Mouse (Mus musculus) cerebellum, adult 8-10 months (tissue): ENCODE data around the gene Wnt6.
A peak's percentile ranks its signal among the peaks of the same experiment; 100 is the strongest.

Source experiments
- DNase-seq: peaks from one replicate; pipeline ENCODE4 v3.0.0; 2022

Wnt6 gene

GRCm38 (mm10) chr1:74771845-74771930 is at the start of gene Wnt6:
Gene Wnt6 (plus strand): TSS chr1:74771892.
- no peak for DNase-seq

- DNase-seq: no peak
Observed at GRCm38 (mm10) chr1:74723748-74724147, 47.9 kb upstream of the Wnt6 start.

GRCm38 (mm10) chr1:74726114-74726513 is 45.6 kb upstream of the Wnt6 start:
- DNase-seq: no peak

GRCm38 (mm10) chr1:74726674-74727073 is 45.0 kb upstream of the Wnt6 start:
- DNase-seq: no peak

GRCm38 (mm10) chr1:74728446-74728845 is 43.2 kb upstream of the Wnt6 start:
- DNase-seq: no peak

- DNase-seq: no peak
Observed at GRCm38 (mm10) chr1:74736977-74737376, 34.7 kb upstream of the Wnt6 start.

- DNase-seq: no peak
Observed at GRCm38 (mm10) chr1:74737500-74737899, 34.2 kb upstream of the Wnt6 start.

- no peak for DNase-seq
Observed at GRCm38 (mm10) chr1:74740846-74741245, 30.8 kb upstream of the Wnt6 start.

GRCm38 (mm10) chr1:74747335-74747734 is 24.4 kb upstream of the Wnt6 start:
- DNase-seq: no peak

GRCm38 (mm10) chr1:74748643-74749271 is 22.9 kb upstream of the Wnt6 start, which contains the start of gene Prkag3:
Gene Prkag3 (minus strand): TSS chr1:74749221.
- DNase-seq: no peak

GRCm38 (mm10) chr1:74749301-74749700 is 22.4 kb upstream of the Wnt6 start:
- DNase-seq: no peak

- no peak for DNase-seq
Observed at GRCm38 (mm10) chr1:74750683-74751082, 21.0 kb upstream of the Wnt6 start.

- DNase-seq: no peak
Observed at GRCm38 (mm10) chr1:74752150-74752549, 19.5 kb upstream of the Wnt6 start.

GRCm38 (mm10) chr1:74752833-74753232 is 18.9 kb upstream of the Wnt6 start:
- DNase-seq: no peak

- DNase-seq: no peak
Observed at GRCm38 (mm10) chr1:74753266-74753974, 18.3 kb upstream of the Wnt6 start.

- DNase-seq: no peak
Observed at GRCm38 (mm10) chr1:74754175-74754785, 17.4 kb upstream of the Wnt6 start.

- peak; percentile 20 for DNase-seq
Observed at GRCm38 (mm10) chr1:74759773-74760172, 11.9 kb upstream of the Wnt6 start.

- peak; percentile 28 for DNase-seq
Observed at GRCm38 (mm10) chr1:74763081-74763480, 8.6 kb upstream of the Wnt6 start.

- no peak for DNase-seq
Observed at GRCm38 (mm10) chr1:74770727-74771466, 795 bp upstream of the Wnt6 start.

- no peak for DNase-seq
Observed at GRCm38 (mm10) chr1:74771467-74771844, 236 bp upstream of the Wnt6 start.

- DNase-seq: no peak
Observed at GRCm38 (mm10) chr1:74771931-74772620, 384 bp downstream of the Wnt6 start.

GRCm38 (mm10) chr1:74773136-74773535 is 1.4 kb downstream of the Wnt6 start:
- DNase-seq: no peak

- DNase-seq: no peak
Observed at GRCm38 (mm10) chr1:74774062-74774461, 2.4 kb downstream of the Wnt6 start.

- DNase-seq: no peak
Observed at GRCm38 (mm10) chr1:74775816-74776215, 4.1 kb downstream of the Wnt6 start.
